Mouse (Mus musculus) liver, embryonic 15.5 days (tissue): ENCODE measurements around the gene Tmem251. TPM values are rescaled to one million over a fixed set of nuclear protein-coding genes. Genes with fewer than 3 reads are reported as not detected.
A peak's percentile ranks its signal among the peaks of the same experiment; 100 is the strongest.

Experiments used
- ATAC-seq: fragments of 200-750 bp; cut with Nextera tagmentation; 2 replicates; pipeline ENCODE4 v1.8.0; 2017; ENCODE audit warnings: moderate number of reproducible peaks, mild to moderate bottlenecking, moderate library complexity; ENCODE audit not compliant: insufficient read depth
- H3K27ac ChIP-seq: fragments of 300-500 bp; sonication (generic); replicated peaks from 2 replicates; pipeline ENCODE4 v1.5.1; 2015; ENCODE audit warnings: mild to moderate bottlenecking, inconsistent platforms
- H3K27me3 ChIP-seq: fragments of 300-500 bp; sonication (generic); 2 replicates; pipeline ENCODE4 v1.6.1; 2015; ENCODE audit warnings: mild to moderate bottlenecking, inconsistent platforms
- H3K36me3 ChIP-seq: fragments of 300-500 bp; sonication (generic); replicated peaks from 2 replicates; pipeline ENCODE4 v1.6.1; 2015; ENCODE audit warnings: moderate library complexity, mild to moderate bottlenecking, inconsistent platforms
- H3K4me1 ChIP-seq: fragments of 300-500 bp; sonication (generic); replicated peaks from 2 replicates; pipeline ENCODE4 v1.6.1; 2015; ENCODE audit warnings: inconsistent platforms
- H3K4me2 ChIP-seq: fragments of 300-500 bp; sonication (generic); 2 replicates; pipeline ENCODE4 v1.6.1; 2015; ENCODE audit warnings: moderate library complexity, mild to moderate bottlenecking, inconsistent platforms
- H3K4me3 ChIP-seq: fragments of 300-500 bp; sonication (generic); replicated peaks from 2 replicates; pipeline ENCODE4 v1.5.1; 2015; ENCODE audit warnings: mild to moderate bottlenecking, inconsistent platforms
- H3K9ac ChIP-seq: fragments of 300-500 bp; sonication (generic); 2 replicates; pipeline ENCODE4 v1.6.1; 2015; ENCODE audit warnings: moderate library complexity, mild to moderate bottlenecking, inconsistent platforms
- H3K9me3 ChIP-seq: fragments of 300-500 bp; sonication (generic); replicated peaks from 2 replicates; pipeline ENCODE4 v1.6.1; 2016; ENCODE audit warnings: inconsistent platforms
- WGBS: fragments of 180-500 bp; shearing (Covaris S2); methylation state at CpG from one replicate; pipeline ENCODE4 v1.1.7; 2015; ENCODE audit warnings: mixed read lengths; ENCODE audit not compliant: insufficient replicate concordance; 5-methylcytosine and 5-hydroxymethylcytosine counted together
- polyA plus RNA-seq: library from polyadenylated mRNA; unstranded; fragments of >200 nt; fragmentation: Nextera tagmentation; extraction: Ambion mirVana; gene quantifications from 2 replicates; pipeline ENCODE4 v1.2.1, GENCODE M21; 2015

Tmem251 gene
- polyA plus RNA-seq, 1 experiment from 2014 or later, result 5.7 TPM

DNA sequence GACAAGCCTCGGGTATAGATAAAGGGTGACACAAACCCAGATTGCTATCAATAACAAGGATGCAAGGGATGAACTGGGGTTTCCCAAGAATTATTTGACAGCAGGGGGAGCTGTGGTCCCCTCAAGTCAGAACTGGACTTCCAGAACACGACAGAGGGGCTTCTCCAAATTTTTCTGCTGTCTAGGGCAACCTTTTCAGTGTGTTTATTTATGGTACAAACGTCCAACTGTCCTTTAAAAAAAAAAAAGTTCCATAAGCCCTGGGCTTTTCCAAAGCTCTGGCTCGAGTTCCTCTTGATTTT, 40.5 kb upstream of the Tmem251 start:
- Histone ChIP-seq H3K27ac (0 out of 2 replicates have a peak overlapping the region, but pooled peaks have one; percentile 59), H3K9me3 (no peaks in the 10 kb centered on the region), H3K27me3 (peaks cover 39% of the 10 kb centered on the region), H3K4me3 (peak overlapping the region; percentile 74), H3K9ac (peak overlapping the region; percentile 23; the same call in 1 of the 2 replicates), H3K36me3 (no peaks in the 10 kb centered on the region), H3K4me2 (peak overlapping the region; percentile 98), H3K4me1 (peaks cover 65% of the 10 kb centered on the region)
- no peak for ATAC-seq
- 4% methylated on average over 4 of the region's 4 CpGs for WGBS

GRCm38 (mm10) chr12:102703441-102703840, 40.1 kb upstream of the Tmem251 start:
- H3K4me2 ChIP-seq, result peak overlapping the region; percentile 98
- ATAC-seq, result no peak
- peak overlapping the region; percentile 15; the same call in 1 of the 2 replicates for H3K9ac ChIP-seq
- H3K27ac ChIP-seq, result peak overlapping the region; percentile 54
- peaks cover 42% of the 10 kb centered on the region for H3K27me3 ChIP-seq
- WGBS, result 48% methylated on average over 6 of the region's 6 CpGs
- H3K4me1 ChIP-seq, result peaks cover 61% of the 10 kb centered on the region
- H3K36me3 ChIP-seq, result no peaks in the 10 kb centered on the region
- H3K9me3 ChIP-seq, result no peaks in the 10 kb centered on the region
- H3K4me3 ChIP-seq, result peak overlapping the region; percentile 74

- H3K4me1 ChIP-seq, result peaks cover 56% of the 10 kb centered on the region
- no peaks in the 10 kb centered on the region for H3K36me3 ChIP-seq
- peak overlapping the region; percentile 98 for H3K4me2 ChIP-seq
- peak overlapping the region; percentile 68 for H3K9ac ChIP-seq
- peak overlapping the region; percentile 74 for H3K4me3 ChIP-seq
- H3K27me3 ChIP-seq, result peaks cover 42% of the 10 kb centered on the region
- 13% methylated on average over 17 of the region's 17 CpGs for WGBS
- ATAC-seq, result peak; percentile 3; the same call in 1 of the 2 replicates
- no peaks in the 10 kb centered on the region for H3K9me3 ChIP-seq
- peak overlapping the region; percentile 54 for H3K27ac ChIP-seq
Measured at GRCm38 (mm10) chr12:102703921-102704408, 39.6 kb upstream of the Tmem251 start.

DNA sequence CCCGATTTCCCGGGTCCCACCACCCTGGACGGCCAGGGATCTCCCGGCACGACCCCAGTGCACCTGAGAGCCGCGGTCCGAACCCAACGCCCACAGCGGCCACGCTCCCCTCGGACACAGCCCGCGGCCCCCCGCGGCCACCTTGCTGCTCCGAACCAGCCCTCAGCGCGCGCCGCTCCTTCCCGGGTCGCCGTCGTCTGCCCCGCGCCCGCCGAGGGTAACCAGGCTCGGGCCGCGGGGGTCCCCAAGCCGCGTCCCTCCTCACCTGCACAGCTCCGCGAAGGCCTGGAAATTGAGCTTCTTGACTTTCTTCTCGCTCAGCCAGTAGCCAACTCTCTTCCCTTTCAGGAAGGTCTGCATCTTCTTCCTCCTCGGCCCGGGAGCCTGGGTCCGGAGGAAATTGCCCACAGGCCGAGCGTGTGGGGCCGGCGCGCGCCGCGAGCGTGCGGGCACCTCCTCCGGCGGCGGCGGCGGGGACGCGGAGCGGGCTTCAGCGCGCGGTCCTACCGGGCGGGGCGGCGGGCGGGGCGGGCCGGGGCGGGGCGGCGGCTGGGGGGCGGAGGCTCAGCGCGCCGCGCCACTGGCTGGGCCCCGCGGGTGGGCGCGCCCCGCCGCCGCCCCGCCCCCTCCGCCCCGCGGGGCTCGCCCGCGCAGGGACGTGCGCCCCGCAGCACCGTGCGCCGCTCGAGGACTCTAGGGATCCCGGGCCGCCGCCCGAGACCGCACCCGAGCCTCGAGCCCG, 38.9 kb upstream of the Tmem251 start, which contains the start of gene Itpk1:
Gene Itpk1, minus strand, starts transcription at position 474 of the 742 bp plus-strand sequence.
- WGBS, result under 1% methylated on average over 66 of the region's 105 CpGs
- H3K4me2 ChIP-seq, result peak within 1 kb of the TSS; percentile 98
- peak within 1 kb of the TSS; percentile 74 for H3K4me3 ChIP-seq
- H3K4me1 ChIP-seq, result peaks cover 50% of the 10 kb centered on the region
- H3K9ac ChIP-seq, result peak within 1 kb of the TSS; percentile 72
- H3K27ac ChIP-seq, result peak within 1 kb of the TSS; percentile 85
- H3K9me3 ChIP-seq, result no peaks in the 10 kb centered on the region
- ATAC-seq, result peak; percentile 92
- peaks cover 42% of the 10 kb centered on the region for H3K27me3 ChIP-seq
- no peaks in the 10 kb centered on the region for H3K36me3 ChIP-seq

- no peaks in the 10 kb centered on the region for H3K36me3 ChIP-seq
- H3K4me2 ChIP-seq, result peak overlapping the region; percentile 98
- H3K4me3 ChIP-seq, result peak overlapping the region; percentile 74
- ATAC-seq, result peak; percentile 79
- 4% methylated on average over 28 of the region's 45 CpGs for WGBS
- H3K27ac ChIP-seq, result peak overlapping the region; percentile 85
- H3K9me3 ChIP-seq, result no peaks in the 10 kb centered on the region
- peak overlapping the region; percentile 72 for H3K9ac ChIP-seq
- peaks cover 45% of the 10 kb centered on the region for H3K4me1 ChIP-seq
- H3K27me3 ChIP-seq, result peaks cover 42% of the 10 kb centered on the region
Measured at GRCm38 (mm10) chr12:102705216-102705871, 38.2 kb upstream of the Tmem251 start.

DNA sequence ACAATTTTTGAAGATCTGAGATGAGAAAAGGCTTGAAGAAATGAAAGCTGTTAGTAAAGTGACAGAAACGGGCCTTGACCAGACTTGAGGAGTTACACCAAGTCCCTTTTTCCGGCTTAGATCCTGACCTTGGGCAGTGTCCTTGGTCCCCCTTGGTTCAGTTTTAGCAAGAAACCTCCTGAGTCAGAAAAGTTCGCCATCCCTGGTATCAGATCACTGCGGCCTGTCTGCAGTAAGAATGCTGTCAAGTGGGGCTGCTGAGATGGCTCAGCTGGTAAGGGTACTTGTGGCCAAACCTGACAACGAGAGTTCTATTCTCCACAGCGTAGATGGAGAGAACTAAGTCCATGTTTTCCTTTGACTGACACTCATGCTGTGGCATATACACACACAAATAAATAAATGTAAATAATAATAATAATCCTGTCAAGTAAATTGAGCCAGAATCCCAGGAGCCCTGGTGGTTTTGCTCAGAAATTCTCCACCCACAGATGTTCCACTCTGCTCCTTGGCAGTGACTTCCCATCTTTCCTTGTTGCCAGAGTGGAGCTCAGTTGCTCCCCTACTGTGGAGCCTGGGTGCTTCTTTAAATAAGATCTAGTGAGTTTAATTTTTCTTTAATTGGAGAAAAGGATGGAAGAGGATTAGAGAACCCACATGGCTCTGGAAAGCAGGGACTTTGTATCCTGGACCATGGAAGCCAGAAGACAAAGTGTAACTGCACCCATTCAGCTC, 37.5 kb upstream of the Tmem251 start:
- peaks cover 41% of the 10 kb centered on the region for H3K4me1 ChIP-seq

GRCm38 (mm10) chr12:102706833-102707463, 36.6 kb upstream of the Tmem251 start:
- Histone ChIP-seq H3K4me2 (no peak overlapping the region), H3K9me3 (no peaks in the 10 kb centered on the region), H3K36me3 (no peaks in the 10 kb centered on the region), H3K27ac (no peak overlapping the region), H3K4me1 (peaks cover 38% of the 10 kb centered on the region), H3K27me3 (peaks cover 42% of the 10 kb centered on the region), H3K4me3 (no peak overlapping the region), H3K9ac (no peak overlapping the region)
- 79% methylated on average over 10 of the region's 10 CpGs for WGBS
- no peak for ATAC-seq

More for the DNA sequence above, 37.5 kb upstream of the Tmem251 start:
- no peak overlapping the region for H3K9ac ChIP-seq
- H3K27ac ChIP-seq, result 0 out of 2 replicates have a peak overlapping the region, but pooled peaks have one; percentile 85
- no peak for ATAC-seq
- H3K4me2 ChIP-seq, result peak overlapping the region; percentile 98
- H3K36me3 ChIP-seq, result no peaks in the 10 kb centered on the region
- WGBS, result 65% methylated on average over 6 of the region's 6 CpGs
- peaks cover 42% of the 10 kb centered on the region for H3K27me3 ChIP-seq
- H3K4me3 ChIP-seq, result no peak overlapping the region; the same call in 1 of the 2 replicates
- no peaks in the 10 kb centered on the region for H3K9me3 ChIP-seq

- Histone ChIP-seq H3K9ac (no peak overlapping the region), H3K27ac (no peak overlapping the region), H3K27me3 (peaks cover 42% of the 10 kb centered on the region), H3K4me2 (no peak overlapping the region), H3K9me3 (no peaks in the 10 kb centered on the region), H3K36me3 (no peaks in the 10 kb centered on the region), H3K4me1 (peaks cover 26% of the 10 kb centered on the region), H3K4me3 (no peak overlapping the region)
- ATAC-seq, result no peak
- WGBS, result 64% methylated on average over 11 of the region's 11 CpGs
Measured at GRCm38 (mm10) chr12:102708220-102708619, 35.3 kb upstream of the Tmem251 start.

- 66% methylated on average over 5 of the region's 5 CpGs for WGBS
- Histone ChIP-seq H3K9ac (no peak overlapping the region), H3K36me3 (no peaks in the 10 kb centered on the region)
Measured at GRCm38 (mm10) chr12:102709896-102710295, 33.7 kb upstream of the Tmem251 start.

DNA sequence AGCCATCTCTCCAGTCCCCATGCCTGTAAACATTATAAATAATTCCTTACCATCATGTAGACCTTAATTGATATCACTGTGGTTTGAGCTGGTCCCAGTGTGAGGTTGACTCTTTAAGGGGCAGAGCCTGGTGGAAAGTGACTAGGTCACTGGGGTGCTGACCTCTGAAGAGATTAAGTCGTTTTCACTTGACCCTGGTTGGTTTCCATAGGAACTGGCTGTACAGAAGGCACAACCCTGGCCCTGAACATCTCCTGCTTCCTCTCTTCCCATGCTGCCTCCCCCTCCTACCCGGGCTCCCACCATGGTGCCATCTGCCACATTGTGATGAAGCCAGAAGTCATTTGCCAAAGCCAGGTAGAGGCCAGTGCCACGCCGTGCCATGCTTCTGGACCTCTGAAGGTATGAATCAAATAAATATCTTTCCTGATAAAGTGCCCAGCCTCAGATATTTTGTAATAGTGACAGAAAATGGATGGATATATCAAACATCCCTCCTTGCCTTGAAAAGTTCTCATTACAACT, 32.6 kb upstream of the Tmem251 start:
- H3K9me3 ChIP-seq, result no peaks in the 10 kb centered on the region
- peaks cover 24% of the 10 kb centered on the region for H3K27me3 ChIP-seq
- 61% methylated on average over 4 of the region's 4 CpGs for WGBS
- ATAC-seq, result no peak
- H3K27ac ChIP-seq, result no peak overlapping the region
- H3K4me2 ChIP-seq, result no peak overlapping the region
- H3K4me1 ChIP-seq, result peaks cover under 1% of the 10 kb centered on the region; the same call in 1 of the 2 replicates
- no peaks in the 10 kb centered on the region for H3K36me3 ChIP-seq
- H3K4me3 ChIP-seq, result no peak overlapping the region
- H3K9ac ChIP-seq, result no peak overlapping the region

More at GRCm38 (mm10) chr12:102709896-102710295, 33.7 kb upstream of the Tmem251 start:
- no peak overlapping the region for H3K4me2 ChIP-seq
- ATAC-seq, result no peak
- H3K27ac ChIP-seq, result no peak overlapping the region
- peaks cover 11% of the 10 kb centered on the region for H3K4me1 ChIP-seq
- peaks cover 30% of the 10 kb centered on the region for H3K27me3 ChIP-seq
- no peaks in the 10 kb centered on the region for H3K9me3 ChIP-seq
- no peak overlapping the region for H3K4me3 ChIP-seq
